Mouse (Mus musculus): ENCODE results near the gene Gcgr.
"Not testable (repeated sequence)": the region's sequence is repeated elsewhere in the genome, so short reads cannot be mapped to it uniquely, and the experiment has no call there.

The Gcgr gene

DNA sequence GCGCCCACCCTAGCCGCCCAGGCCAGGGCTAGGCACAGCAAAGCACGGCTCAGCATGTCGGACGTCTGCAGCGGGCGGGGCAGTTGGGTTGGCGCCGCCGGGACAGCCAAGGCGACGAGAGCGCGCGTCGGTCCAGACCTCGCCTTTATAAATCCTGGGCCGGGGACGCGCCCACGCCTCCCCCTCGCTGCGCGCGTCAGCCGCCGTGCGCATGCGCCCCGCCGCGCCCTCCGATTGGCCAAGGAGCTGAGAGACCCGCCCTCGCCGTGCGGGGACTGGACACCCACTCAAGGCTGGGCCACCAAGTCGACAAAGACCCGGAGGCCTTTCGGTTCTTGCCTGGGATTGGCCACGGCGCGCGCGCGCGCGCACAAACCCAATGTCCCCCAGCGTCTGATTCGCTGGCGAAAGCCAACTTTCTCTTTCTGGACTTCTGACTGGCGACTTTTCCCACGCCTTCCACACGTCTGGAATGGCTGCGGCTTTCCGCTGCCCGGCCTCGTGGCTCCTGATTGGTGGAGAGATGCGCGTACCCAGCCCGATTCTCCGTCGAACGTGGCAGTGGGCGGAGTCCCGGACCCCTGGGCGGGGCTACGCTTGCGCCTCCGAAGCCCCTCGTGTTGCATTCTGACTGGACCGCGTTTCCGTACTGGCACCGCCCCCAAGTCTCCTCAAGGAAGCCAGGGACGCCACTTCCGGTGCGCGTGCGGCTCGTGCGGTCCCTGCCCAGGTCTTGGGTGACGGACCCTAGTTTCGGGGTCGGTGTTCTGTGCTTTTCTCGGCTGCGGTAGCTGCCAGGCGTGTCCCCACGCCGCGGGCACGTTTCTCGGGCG, 42.5 kb downstream of the Gcgr start, which contains the start of gene P4hb:
Gene P4hb (minus strand): TSS at position 502 of the 833 bp plus-strand sequence.
- peak; percentile 100 for DNase-seq

GRCm38 (mm10) chr11:120573585-120574277, 43.2 kb downstream of the Gcgr start:
- peak; percentile 17 to 38 for DNase-seq

DNA sequence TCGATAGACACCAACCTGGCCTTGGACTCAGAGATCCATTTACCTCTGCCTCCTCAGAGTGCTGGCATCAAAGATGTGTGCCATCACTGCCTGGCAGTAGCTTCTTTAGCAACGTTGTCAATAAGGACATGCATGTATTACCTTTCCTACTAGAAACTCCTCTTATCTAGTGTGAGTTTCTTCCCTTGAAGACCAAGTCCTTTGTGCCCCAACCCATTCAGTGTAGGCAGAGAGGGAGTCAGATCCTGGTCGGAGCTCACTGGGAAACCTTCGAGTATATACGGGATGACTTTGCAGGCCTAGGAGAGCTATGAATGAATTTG, 43.7 kb downstream of the Gcgr start:
- no peak for DNase-seq

- no peak for DNase-seq
These were observed 44.5 kb downstream of the Gcgr start for GRCm38 (mm10) chr11:120575046-120575445.

DNA sequence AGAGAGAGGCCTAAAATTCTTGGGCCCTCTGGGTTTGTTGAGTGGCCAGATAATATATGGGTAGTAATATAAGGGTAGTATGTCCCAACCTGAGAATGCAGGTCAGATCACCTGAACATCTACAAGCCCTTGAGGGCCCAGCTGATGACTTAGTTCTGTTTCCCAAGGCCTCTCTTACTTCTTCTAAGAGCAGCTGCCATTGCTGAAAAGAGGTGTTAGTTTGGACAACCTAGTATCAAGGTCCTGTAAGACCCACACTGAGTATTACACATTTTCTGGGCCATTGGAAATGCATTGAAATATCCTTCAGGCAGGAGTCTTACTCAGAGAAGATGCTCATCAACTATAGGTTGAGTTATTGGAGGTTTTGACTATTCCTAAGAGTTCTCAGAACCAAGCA, 45.4 kb downstream of the Gcgr start:
- no peak for DNase-seq

DNA sequence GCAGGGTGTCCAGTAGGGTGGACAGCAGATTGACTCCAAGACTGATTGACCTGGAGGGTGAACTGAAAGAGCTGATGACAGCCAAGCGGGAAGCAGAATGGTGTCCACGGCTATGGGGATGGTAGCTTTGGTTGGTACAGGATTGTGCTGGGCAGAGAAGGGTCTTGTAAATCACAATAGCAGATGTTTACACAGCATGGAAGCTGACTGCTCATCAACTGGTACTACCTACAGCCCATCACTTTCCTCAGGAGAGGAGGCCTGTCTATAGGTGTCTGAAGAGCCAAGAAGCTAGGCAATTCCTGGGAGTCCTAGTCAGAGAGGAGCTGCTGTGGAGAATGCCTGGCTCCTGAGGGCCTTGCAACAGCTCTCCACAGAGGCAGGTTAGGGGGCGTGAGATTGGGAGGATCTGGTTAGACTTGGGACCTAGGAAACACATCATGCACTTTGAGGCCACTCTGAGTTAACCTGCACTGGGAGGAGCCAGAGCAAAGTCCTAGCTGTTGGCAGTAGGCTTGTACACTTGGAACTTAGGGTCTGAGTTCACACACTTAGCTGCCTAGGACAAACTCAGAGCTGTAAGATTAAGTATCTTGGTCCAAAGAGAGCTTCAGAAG, 46.0 kb downstream of the Gcgr start:
- DNase-seq: peak; percentile 35 to 60

- peak; percentile 44 to 58 for DNase-seq
These were observed 46.9 kb downstream of the Gcgr start for GRCm38 (mm10) chr11:120577211-120578023.

- DNase-seq: peak in 1 of 2 experiments; percentile 10
These were observed 47.7 kb downstream of the Gcgr start for GRCm38 (mm10) chr11:120578024-120578693.

GRCm38 (mm10) chr11:120578694-120579243, 48.3 kb downstream of the Gcgr start:
- DNase-seq: peak; percentile 33 to 54

- peak; percentile 85 to 86 for DNase-seq
These were observed 49.0 kb downstream of the Gcgr start for GRCm38 (mm10) chr11:120579316-120580107.

- DNase-seq: peak; percentile 26 to 46
These were observed 49.7 kb downstream of the Gcgr start for GRCm38 (mm10) chr11:120580190-120580589.

DNA sequence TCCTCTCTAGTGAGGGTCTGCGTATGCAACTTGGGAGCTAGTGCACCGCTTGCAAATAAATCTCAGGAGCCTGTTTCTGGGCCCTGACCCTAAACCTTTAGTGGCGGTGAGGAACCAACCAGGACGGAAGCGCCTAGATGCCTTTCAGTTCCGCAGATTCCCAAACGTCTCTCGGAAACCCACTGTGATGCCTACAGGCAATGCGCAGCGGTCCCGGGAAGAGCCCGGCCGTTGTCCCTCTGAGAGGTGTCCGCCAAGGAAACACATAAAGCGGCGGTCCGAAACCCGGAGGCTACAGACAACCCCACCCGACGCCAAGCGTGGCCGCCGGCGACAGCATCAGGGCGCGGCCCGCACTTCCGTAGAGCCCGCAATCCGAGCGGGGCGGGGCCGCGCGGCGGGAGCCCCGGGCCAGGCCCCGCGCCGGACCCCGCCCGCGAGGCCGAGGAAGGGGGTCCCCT, 50.4 kb downstream of the Gcgr start:
- DNase-seq: peak; percentile 56 to 69

GRCm38 (mm10) chr11:120581490-120582267, 51.2 kb downstream of the Gcgr start, which contains the start of gene Arhgdia:
Gene Arhgdia, minus strand, starts transcription at chr11:120581624.
- peak; percentile 91 to 95 for DNase-seq

DNA sequence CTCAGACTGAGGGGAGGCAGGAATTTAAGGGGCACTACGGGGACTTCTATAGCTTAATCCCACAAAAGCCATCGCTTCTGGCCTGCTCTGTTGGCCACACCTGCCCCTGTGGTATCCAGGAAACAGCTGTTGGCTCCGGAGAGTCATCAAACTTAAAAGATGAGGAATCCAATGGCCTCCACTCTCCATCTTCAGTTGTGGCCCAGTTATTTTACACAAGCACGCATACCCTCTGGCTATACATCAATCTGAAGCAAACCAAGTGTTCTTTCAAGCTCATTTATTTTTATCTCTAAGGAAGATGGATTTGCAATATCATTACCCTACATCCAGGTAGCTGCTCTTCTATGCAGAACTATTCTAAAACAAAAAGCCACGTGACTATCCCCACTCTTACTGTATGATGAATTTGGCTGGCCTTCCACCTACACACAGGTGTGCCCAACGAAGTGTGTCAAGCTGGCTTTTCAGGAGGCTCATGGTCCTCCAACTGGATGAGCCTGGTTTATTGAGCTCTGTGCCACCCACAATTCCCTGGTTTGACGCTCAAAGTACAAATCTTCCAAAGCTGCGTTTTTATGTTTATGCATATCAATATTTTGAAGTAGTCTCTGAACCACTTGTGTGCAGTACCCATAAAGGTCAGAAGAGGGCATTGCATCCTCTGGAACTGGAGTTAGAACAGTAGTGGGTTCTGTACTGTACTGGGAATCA, 51.9 kb downstream of the Gcgr start:
- peak; percentile 23 to 37 for DNase-seq

DNA sequence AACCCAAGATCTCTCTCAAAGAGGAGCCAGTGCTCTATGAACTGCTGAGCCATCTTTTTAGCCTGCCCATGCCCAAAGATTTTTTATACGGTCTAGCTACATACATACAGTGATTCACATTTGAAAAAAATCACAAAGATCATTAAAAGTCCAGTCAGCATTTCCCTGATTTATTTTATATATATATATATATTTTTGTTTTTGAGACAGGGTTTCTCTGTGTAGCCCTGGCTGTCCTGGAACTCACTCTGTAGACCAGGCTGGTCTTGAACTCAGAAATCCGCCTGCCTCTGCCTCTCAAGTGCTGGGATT, 52.4 kb downstream of the Gcgr start:
- DNase-seq: not testable (repeated sequence)

DNA sequence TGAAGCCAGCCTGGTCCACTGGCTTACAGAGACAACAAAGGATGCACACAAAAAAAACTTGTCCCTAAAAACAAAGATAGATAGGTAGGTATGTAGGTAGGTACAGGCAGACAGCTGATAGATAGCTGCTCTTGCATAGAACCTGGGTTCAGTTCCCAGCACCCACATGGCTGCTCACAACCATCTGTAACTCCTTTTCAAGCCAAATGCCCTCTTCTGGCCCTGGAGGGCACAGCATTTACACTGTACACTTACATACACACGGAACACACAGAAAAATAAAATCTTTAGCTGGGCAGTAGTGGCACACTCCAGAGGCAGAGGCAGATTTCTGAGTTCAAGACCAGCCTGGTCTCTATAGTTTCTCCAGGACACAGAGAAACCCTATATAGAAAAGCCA, 53.4 kb downstream of the Gcgr start:
- DNase-seq: no peak

DNA sequence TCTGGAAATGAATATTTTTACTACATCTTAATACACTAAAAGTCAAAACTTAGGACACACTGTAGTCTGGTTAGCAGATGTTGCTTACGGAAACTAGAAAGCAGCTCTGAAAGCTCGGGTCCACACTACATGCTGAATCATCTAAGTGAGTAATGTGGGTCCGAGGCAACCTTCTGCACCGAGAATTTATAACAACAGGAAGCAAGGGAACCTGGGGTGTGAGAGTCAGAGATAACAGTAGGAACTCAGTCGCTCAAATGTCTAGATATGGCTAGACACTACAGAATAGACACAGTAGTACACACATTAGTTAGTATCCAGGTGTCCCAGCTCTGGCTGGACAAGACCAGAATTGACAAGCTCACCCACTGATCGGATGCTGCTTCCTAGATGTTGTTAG, 58.0 kb downstream of the Gcgr start:
- no peak for DNase-seq
